Mouse (Mus musculus) left cerebral cortex, adult 18-20 months (tissue): ENCODE measurements around the gene Tceal8. TPM values are rescaled to one million over a fixed set of nuclear protein-coding genes. Genes with fewer than 3 reads are reported as not detected.
"Not testable (repeated sequence)": the region's sequence is repeated elsewhere in the genome, so short reads cannot be mapped to it uniquely, and the experiment has no call there.

ENCODE experiments used
- DNase-seq, 2 experiments: peaks; one replicate each; pipeline ENCODE4 v3.0.0; 2021 to 2022; ENCODE audit warnings: low spot score in 2 of 2, mixed read lengths in 1 of 2
- long read RNA-seq, 2 experiments: library from polyadenylated mRNA; stranded (forward); transcript quantifications; one replicate each; pipeline ENCODE4 v2.0.0; 2021
- total RNA-seq, 2 experiments: library from RNA; stranded (reverse); gene quantifications; 2 replicates each; pipeline ENCODE4 v1.2.3; 2021

The Tceal8 gene
- total RNA-seq = 10 to 100 TPM; 37.1 to 40.3 TPM
- long read RNA-seq, experiment 1, transcript Tceal8-201 (3 exons, 1,250 nt) = major isoform, 41 of 42 reads
- long read RNA-seq, experiment 1, partial matches to known transcripts = 0 of 42 reads
- long read RNA-seq, experiment 1, other reads (novel, unspliced or antisense) = 1 of 42 reads
- long read RNA-seq, experiment 2, transcript Tceal8-201 (3 exons, 1,250 nt) = major isoform, 37 of 37 reads
- long read RNA-seq, experiment 2, partial matches to known transcripts = 0 of 37 reads
- long read RNA-seq, experiment 2, other reads (novel, unspliced or antisense) = 0 of 37 reads

DNA sequence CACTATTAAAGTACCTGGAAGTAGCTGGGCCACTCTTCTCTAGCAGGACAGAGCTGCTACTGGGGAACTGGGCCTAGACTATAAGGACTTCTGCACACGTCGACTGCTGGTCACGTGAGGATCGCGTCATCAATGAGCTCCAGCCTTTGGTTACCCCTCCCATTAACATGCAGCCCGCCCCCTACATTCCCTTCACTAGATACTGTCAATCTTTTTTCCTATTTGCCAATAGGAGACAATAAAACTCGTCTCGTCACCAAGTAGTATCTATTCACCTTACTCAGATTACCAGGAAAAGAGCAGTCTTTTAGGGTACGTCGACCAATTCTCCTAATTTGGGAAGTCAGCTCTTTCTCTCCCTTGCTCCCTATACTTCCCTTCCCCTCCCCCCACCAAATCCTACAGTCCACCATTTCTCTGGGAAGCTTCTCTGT, at the start of gene Tceal8:
Gene Tceal8, minus strand, starts transcription at position 225 of the 434 bp plus-strand sequence.
- peak; percentile 61 to 68 for DNase-seq

DNA sequence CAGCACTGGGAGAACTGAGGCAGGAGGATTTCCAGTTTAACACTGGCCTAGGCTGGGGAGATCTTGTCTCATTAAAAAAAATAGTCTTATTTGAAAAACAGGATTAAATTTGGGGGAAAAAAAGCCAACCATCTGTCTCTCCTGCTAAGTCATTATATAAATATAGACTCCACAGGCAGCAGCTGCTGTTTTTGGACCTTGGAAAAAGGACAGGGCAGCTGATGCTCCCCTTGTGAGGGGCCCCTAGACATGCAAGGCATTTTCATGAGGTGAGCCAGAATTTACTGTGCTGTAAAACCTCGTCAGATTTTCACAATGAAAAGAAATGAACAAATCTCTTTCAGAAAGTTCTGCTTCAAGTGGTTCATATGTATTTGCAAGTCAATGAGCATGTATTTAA, 44.2 kb upstream of the Tceal8 start:
- no peak for DNase-seq

GRCm38 (mm10) chrX:136214729-136215677, 42.9 kb upstream of the Tceal8 start, which contains the start of the genes Tceal7 and Bex1:
Gene Tceal7, plus strand, starts transcription at chrX:136214779.
Gene Bex1, minus strand, starts transcription at chrX:136215513.
- not testable (repeated sequence) for DNase-seq

- DNase-seq = no peak
Observed at GRCm38 (mm10) chrX:136213396-136213795, 41.3 kb upstream of the Tceal8 start.

DNA sequence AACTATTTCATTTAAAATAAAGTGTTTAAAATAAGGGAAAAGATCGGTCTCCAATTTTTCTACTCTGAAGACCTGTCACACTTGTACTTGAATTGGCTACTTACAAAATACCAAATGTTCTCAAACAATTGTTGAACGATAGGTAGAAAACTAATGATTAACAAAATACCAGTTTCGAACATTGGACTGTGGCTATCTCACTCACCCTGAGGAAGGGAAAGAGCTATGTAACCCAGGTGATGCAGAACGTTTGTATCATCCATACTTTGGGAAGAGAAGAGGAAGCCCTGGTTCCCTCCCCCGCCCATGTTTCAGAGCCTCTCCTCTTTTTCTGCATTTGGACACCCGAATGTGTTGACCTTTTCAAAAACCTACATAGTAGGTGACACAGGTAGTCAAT, 32.3 kb upstream of the Tceal8 start:
- DNase-seq = no peak

DNA sequence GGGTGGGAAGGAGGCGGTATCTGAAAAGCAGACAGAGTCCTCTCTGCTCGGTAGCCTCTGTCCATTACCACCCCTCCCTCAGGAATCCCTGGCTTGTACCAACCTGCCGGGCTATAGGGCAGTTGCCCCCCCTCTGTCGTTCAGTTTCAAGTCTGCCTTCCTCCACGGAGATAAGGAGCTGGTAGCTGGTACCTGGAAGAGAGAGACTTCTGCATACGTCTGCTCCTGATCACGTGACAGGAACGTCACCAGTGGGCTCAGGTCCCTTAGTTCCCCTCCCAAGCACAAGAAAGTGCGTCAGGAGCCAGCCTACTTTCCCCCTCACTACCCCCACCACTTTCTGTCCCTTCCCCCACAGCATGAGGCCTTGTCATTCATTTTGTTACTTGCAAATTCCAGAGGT, 31.5 kb upstream of the Tceal8 start, which contains the start of gene Tceal5:
Gene Tceal5, minus strand, starts transcription at position 213 of the 403 bp plus-strand sequence.
- peak; percentile 50 to 52 for DNase-seq

- DNase-seq = no peak
Observed at GRCm38 (mm10) chrX:136203257-136203656, 31.1 kb upstream of the Tceal8 start.

DNA sequence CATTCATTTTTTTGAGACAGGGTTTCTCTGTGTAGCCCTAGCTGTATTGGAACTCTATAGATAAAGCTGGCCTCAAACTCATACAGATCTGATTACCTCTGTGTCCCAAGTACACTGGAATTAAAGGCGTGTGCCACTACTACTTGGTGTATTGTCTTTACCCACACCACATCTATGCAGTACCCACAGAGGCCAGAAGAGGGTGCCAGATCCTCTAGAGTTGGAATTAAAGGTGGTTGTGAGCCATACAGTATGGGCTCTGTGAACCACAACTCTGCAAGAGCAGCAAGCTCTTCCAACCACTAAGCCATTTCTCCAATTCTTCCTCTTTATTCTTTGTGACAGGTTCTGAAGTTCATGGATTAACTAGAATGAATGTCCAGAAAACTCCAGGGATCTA, 24.7 kb upstream of the Tceal8 start:
- DNase-seq = no peak

DNA sequence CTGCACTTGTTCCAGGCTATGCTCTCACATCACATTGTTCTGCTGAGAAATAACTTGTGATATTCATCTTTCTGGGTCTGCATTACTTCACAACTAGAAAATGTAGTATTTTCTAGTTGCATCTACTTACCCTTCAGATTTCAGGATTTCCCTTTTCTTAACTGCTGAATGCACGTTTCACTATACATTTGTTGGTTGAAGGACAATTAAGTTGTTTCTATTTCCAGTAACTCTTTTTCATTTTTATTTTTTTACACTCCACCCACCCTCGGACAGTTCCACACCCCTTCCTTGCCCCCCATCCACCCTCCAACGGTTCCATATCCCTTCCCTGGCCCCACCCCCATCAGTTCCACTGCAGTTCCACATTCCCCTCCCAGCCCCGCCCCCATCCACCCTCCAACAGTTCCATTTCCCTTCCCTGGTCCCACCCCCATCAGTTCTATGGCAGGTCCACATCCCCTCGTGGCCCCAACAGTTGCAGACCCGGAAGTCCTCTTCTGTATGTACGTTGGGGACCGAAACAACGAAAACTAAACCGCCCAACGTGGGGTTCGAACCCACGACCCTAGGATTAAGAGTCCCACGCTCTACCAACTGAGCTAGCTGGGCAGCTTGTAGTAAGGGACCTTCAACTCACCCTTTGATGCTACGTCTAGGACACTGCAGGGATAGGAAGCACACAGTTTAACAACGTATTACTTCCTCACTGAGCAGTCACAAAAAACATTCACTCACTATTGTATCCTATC, 23.2 kb upstream of the Tceal8 start:
- DNase-seq = no peak

GRCm38 (mm10) chrX:136183107-136183506, 11.0 kb upstream of the Tceal8 start:
- DNase-seq = no peak

DNA sequence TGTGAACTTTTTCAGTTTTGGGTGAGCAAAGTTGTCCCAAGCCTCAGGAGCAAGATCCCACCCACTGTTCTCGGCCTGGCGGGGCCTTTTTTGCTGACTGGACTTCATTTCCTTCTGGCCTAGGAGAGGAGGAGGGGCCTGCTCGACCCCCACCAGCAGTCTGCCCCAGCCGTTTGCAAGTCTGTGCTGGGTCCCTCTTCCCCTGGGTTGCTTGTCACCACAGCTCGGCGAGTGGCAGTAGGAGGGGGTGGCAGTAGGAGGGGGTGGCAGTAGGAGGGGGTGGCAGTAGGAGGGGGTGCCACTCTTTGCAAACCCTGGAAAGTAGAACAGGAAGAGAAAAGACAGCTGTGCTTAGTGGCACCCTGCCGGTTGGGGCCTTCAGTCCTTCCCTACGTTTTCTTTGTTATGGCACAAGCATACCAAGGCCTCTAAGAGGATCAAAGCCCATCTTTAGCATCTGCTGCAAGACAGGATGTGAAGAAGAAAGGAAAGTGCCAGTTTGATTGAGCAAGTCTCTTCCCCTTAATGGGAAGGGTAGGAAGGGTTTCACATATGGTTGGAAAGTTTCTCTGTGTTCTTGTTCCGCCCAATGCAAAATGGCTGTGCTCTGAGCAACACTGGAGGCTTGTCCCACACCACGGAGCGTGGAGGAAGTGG, 8.9 kb upstream of the Tceal8 start:
- DNase-seq = no peak

GRCm38 (mm10) chrX:136172786-136173185, 644 bp upstream of the Tceal8 start:
- no peak for DNase-seq

DNA sequence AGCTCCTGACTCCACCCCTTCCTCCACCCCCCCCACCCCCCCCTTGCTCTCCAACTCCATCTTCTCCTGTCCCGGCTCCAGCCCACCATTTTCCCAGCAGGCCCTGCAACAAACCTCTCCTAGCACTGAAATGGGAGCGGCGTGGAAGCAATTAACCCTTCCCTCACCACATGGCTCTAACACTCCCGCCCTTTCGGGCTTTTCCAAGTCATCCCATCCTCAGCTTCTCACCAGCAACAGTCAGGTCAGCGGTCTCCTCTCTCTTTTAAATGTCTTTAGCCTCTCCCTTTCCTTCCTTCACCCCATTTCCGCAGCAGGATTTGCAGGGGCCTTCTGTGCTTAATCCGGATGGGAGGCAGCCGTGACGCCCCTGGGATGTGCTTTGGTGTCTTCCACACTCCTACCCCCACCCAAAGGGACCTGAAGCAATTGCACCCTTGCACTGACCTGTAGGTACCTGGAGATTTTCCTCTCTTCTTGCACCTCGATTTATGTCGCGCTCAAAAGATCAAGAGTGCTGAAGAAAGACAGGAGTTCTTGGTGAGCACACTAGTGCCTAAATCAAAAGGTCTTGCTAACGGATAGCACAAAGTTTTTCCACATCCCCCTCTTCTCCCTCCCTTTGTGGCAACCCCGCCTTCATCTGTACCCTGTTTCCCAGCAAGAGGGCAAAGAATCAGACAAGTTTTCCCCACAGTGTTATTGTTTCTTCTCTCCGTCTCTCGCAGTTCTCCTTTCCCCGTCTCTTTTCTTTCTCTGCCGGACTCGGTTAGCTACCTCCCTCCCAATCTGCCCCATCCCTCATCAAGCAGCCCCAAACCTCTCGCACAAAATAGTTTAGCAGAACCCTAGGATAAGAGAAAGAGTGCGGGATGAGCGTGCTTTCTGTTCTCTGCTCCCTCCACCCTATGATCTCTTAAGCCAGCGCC, 689 bp downstream of the Tceal8 start:
- DNase-seq = peak; percentile 43 to 44

DNA sequence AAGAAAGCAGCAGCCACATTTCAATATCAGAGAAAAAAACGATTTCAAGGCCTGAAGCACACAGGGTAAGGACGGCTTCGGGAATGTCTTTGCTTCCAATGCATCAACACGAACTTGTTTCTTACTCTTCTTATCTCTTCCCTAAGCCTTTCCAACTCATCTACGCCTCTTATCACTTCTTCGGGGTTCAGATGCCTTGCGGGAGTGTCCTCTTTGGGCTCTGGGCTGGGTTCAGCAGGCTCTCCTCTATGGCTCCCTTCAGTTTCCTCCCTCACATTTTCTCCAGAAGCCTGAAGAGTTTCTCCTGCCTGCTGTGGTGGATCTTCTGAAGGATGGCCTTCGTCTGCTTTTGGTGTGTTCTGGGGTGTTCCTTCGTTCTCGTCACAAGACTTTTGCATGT, 1.5 kb downstream of the Tceal8 start:
- DNase-seq = no peak

GRCm38 (mm10) chrX:136144195-136144594, 27.9 kb downstream of the Tceal8 start:
- no peak for DNase-seq

DNA sequence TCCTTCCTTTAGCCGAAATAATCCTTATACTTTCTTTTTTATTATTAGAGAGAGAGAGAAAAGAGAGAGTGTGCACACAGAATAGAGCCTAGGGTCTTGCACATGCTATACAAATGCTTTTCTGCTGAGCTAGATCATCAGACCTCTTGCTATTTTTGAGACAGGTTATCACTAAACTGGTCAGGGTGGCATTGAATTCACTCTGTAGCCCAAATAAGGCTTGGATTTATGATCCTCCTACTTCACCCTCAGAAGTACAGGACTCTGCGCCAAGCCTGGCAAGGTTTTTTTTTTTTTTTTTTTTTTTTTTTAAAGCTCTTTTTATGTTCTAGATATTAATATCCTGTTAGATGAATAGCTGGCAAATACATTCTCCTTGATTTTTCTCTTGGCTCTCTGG, 28.4 kb downstream of the Tceal8 start:
- DNase-seq = no peak

DNA sequence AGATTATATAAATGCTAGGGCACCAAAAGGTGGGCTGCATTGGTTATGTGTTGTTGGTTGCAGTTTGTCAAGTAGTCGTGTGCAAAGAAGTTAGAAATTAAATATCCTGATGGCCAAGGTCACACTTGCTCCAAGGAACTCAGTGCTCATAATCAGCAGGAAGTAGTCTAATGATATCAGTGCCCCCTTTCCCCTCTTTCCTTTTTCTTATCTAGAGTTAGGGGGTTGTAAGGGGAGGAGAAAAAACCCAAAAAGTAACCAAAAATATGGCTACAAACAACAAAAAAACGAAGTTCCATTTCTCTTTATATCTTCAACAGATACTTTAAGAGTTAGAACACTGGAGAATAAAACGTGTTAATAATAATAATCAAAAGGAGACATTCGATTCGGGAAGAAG, 30.8 kb downstream of the Tceal8 start:
- no peak for DNase-seq

- peak in 1 of 2 experiments; percentile 1 for DNase-seq
Observed at GRCm38 (mm10) chrX:136139640-136140004, 32.5 kb downstream of the Tceal8 start.

DNA sequence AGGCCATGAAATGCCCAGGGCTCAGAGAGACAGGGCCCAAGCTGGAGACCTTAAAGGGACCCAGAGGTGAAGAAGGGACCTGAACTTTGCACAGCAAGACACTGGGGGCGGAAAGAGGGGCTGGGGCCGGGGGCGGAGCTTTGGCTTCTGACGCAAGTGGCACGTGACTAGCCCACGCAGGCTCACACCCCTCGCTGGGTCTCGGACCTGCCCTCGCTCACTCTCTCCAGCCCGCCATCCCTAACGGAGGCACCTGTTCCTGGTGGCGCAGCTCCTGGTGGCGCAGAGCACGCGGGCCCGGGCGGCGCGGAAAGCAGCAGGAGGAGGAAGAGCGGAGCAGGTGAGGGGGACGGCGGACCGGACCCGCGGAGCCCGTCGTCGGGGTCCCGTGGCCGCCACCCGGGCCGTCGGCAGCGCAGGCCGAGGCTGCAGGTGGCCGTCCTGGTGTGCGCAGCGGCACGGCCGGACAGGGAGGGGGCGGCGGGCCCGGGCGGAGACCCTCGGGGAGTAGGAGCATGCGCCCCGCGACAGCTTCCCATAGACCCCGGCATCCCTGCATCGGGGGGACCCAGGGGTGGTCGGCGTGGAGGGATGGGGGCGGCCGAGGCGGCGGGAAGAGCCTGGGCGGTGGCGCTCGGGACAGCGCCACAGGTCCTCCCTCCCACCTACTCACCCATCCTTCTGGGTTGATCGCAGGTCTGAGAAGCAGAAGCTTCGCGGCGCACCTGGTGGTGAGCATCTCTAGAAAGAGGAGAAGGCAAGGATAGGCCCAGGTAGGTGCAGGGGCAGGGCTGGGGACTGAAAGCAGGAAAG, 33.1 kb downstream of the Tceal8 start, which contains the start of gene Bex4:
Gene Bex4, plus strand, starts transcription at position 170 of the 813 bp plus-strand sequence.
- not testable (repeated sequence) for DNase-seq
